8 mouse cellular contexts compared by ENCODE assay signal in the genomic region with DNA sequence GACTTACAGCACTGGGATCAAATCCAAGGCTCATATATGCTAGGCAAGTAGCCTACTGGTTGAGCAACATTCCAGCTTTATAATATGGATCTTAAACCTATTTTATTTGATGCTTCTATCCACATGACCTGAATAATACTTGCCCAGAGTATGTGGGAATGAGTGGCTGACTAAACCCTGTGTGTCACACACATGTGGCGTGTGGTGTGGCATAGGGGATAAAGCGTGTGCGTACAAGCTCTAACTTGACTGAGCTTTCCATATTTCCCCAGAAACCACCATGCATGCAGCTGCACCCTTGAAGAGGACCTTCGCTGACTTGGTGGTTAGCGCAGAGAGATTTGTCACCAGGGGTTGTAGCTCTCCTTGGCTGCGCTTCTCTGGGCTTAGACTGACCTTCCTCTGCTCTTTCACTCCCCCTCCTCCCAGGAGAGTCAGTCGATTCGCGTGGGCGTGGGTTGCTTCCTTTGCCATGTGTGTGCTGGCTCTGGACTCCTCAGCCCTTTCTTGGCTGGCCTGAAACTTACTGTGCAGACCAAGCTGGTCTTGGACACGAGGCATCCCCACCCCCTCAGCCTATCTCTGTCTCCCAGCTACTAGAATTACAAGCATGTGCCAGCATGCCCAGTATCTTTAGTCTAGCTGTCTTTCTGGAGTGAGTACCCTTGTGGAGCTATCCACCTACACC.
DNase-seq lines count a peak whose midpoint lies in the region; ATAC-seq lines count a peak whose summit lies in the region.

No protein-coding gene starts in this region.

- no peak overlapping the region for H3K4me3 ChIP-seq in midbrain, embryonic 16.5 days (ENCODE audit: low read depth, low read length)
- H3K4me3 ChIP-seq in midbrain, embryonic 13.5 days (replicated peaks) = no peak overlapping the region
- no peak overlapping the region for H3K4me3 ChIP-seq in heart, embryonic 15.5 days
- H3K4me3 ChIP-seq in stomach, embryonic 15.5 days (replicated peaks) = no peak overlapping the region

- no peak overlapping the region for H3K9ac ChIP-seq in midbrain, embryonic 16.5 days (ENCODE audit: low read depth, low read length)
- H3K9ac ChIP-seq in midbrain, embryonic 13.5 days (replicated peaks) = no peak overlapping the region
- no peak overlapping the region for H3K9ac ChIP-seq in heart, embryonic 15.5 days
- H3K9ac ChIP-seq in stomach, embryonic 15.5 days = no peak overlapping the region

- no peaks in the 10 kb centered on the region for H3K9me3 ChIP-seq in midbrain, embryonic 16.5 days (replicated peaks; ENCODE audit: control insufficient read depth, low read length, poor library complexity, severe bottlenecking)
- no peaks in the 10 kb centered on the region for H3K9me3 ChIP-seq in midbrain, embryonic 13.5 days
- H3K9me3 ChIP-seq in heart, embryonic 15.5 days (replicated peaks) = no peaks in the 10 kb centered on the region
- H3K9me3 ChIP-seq in stomach, embryonic 15.5 days = no peaks in the 10 kb centered on the region

- no peaks in the 10 kb centered on the region for H3K4me1 ChIP-seq in midbrain, embryonic 16.5 days (ENCODE audit: control insufficient read depth, insufficient read depth, low read length)
- 0 out of 2 replicates have a peak, but pooled peaks cover 4% of the 10 kb centered on the region for H3K4me1 ChIP-seq in midbrain, embryonic 13.5 days (replicated peaks)
- H3K4me1 ChIP-seq in heart, embryonic 15.5 days (replicated peaks) = peaks cover 31% of the 10 kb centered on the region
- H3K4me1 ChIP-seq in stomach, embryonic 15.5 days = peaks cover 13% of the 10 kb centered on the region

- intact Hi-C loops in left cerebral cortex, postnatal 4 days (cut with DNase I) = no loop called here

- H3K4me2 ChIP-seq in midbrain, embryonic 16.5 days (ENCODE audit: low read length) = no peak overlapping the region
- no peak overlapping the region for H3K4me2 ChIP-seq in midbrain, embryonic 13.5 days (replicated peaks)
- peak overlapping the region; percentile 27; the same call in 1 of the 2 replicates for H3K4me2 ChIP-seq in heart, embryonic 15.5 days
- H3K4me2 ChIP-seq in stomach, embryonic 15.5 days = no peak overlapping the region

- H3K27me3 ChIP-seq in midbrain, embryonic 16.5 days (ENCODE audit: control insufficient read depth, insufficient read depth, low read depth, low read length) = no peaks in the 10 kb centered on the region
- H3K27me3 ChIP-seq in midbrain, embryonic 13.5 days = no peaks in the 10 kb centered on the region
- H3K27me3 ChIP-seq in heart, embryonic 15.5 days = no peaks in the 10 kb centered on the region
- H3K27me3 ChIP-seq in stomach, embryonic 15.5 days (replicated peaks) = no peaks in the 10 kb centered on the region

- WGBS in midbrain, embryonic 16.5 days = 83% methylated on average over 11 of the region's 11 CpGs
- 78% methylated on average over 11 of the region's 11 CpGs for WGBS in midbrain, embryonic 13.5 days
- WGBS in heart, embryonic 15.5 days = 49% methylated on average over 11 of the region's 11 CpGs
- 68% methylated on average over 11 of the region's 11 CpGs for WGBS in stomach, embryonic 15.5 days

- ATAC-seq in cerebellum, adult (ENCODE audit: insufficient number of reproducible peaks, low FRiP score, low TSS enrichment) = peak; percentile 63; the same call in 1 of the 2 replicates
- ATAC-seq in midbrain, embryonic 16.5 days = peak; percentile 38
- ATAC-seq in midbrain, embryonic 13.5 days = no peak
- ATAC-seq in heart, embryonic 15.5 days (replicated peaks; ENCODE audit: insufficient number of reproducible peaks, insufficient read depth, low FRiP score, low read depth) = peak; percentile 79
- ATAC-seq in stomach, embryonic 15.5 days (ENCODE audit: insufficient read depth, low FRiP score, low read depth) = peak; percentile 31; the same call in 1 of the 2 replicates

- no peak for DNase-seq in cerebellum, adult 8-10 months
- no peak for DNase-seq in layer of hippocampus, adult 9-11 months
- no peak for DNase-seq in left cerebral cortex, postnatal 4 days

- no peak overlapping the region for H3K27ac ChIP-seq in midbrain, embryonic 16.5 days (ENCODE audit: low read length)
- H3K27ac ChIP-seq in midbrain, embryonic 13.5 days = no peak overlapping the region
- H3K27ac ChIP-seq in heart, embryonic 15.5 days = peak overlapping the region; percentile 21; the same call in 1 of the 2 replicates
- H3K27ac ChIP-seq in stomach, embryonic 15.5 days = peak overlapping the region; percentile 63

- no peaks in the 10 kb centered on the region for H3K36me3 ChIP-seq in midbrain, embryonic 16.5 days (ENCODE audit: control insufficient read depth, insufficient read depth, low read length)
- H3K36me3 ChIP-seq in midbrain, embryonic 13.5 days = no peaks in the 10 kb centered on the region
- H3K36me3 ChIP-seq in heart, embryonic 15.5 days = no peaks in the 10 kb centered on the region
- no peaks in the 10 kb centered on the region for H3K36me3 ChIP-seq in stomach, embryonic 15.5 days

Comparison
In these comparisons a context has a peak if more than half of its experiments do, and no peak if none do; other contexts are left out.
1. H3K27ac ChIP-seq: peak in heart, embryonic 15.5 days (single experiment) and stomach, embryonic 15.5 days (single experiment); none in midbrain, embryonic 16.5 days (single experiment) and midbrain, embryonic 13.5 days (single experiment).